Mouse (Mus musculus): Measurements from ENCODE around the gene Unc5cl. TPM values are rescaled to one million over a fixed set of nuclear protein-coding genes. Genes with fewer than 3 reads are reported as not detected.
A peak's percentile ranks its signal among the peaks of the same experiment; 100 is the strongest.

Unc5cl gene
- polyA plus RNA-seq, 1 experiment from 2014 or later, result 0.39 TPM

DNA sequence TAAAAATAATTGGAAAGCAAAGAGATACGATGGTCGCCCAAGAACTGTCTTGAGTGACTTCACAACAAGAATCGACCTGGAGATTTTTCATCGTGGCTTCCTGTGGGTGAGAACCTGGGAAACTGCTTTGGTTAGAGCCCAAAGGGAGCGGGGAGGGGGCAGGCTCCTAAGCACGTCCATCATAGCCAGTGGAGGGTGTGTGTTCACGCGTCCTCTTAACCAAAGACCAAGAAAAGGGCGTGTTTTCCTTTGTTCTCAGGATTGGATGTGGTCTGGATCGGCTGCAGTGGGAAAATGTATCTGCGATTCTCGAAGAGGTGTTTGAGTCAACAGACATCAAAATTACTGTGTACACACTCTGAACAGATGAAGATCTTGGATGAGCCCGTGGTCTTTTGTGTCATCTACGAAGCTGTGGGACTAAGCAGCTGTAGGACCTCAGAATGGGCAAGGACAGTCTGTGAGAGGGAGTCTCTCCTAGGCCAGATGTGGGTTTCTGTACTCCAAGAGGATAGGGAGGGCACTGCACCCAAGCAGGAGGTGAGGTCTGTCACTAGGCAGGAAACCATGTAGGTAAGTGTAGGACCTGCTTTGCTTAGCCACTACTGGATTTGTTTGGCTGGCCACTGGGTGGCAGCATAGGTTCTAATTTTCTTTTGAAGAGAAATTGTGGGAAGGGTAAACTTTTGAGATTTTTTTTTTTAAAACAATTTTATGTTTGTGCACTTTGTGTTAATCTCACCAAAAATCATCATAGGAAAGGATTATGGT lies 38.1 kb upstream of the Unc5cl start:
- Histone ChIP-seq H3K36me3 (ENCODE audit: control insufficient read depth, insufficient read depth, low read length) (no peaks in the 10 kb centered on the region), H3K9ac (ENCODE audit: low read depth, low read length) (no peak overlapping the region), H3K4me1 (ENCODE audit: control insufficient read depth, insufficient read depth, low read depth, low read length) (no peaks in the 10 kb centered on the region), H3K27me3 (replicated peaks; ENCODE audit: control insufficient read depth, insufficient read depth, low read length) (no peaks in the 10 kb centered on the region), H3K4me3 (ENCODE audit: low read length) (no peak overlapping the region), H3K4me2 (ENCODE audit: low read length) (no peak overlapping the region), H3K27ac (ENCODE audit: low read depth, low read length) (no peak overlapping the region), H3K9me3 (ENCODE audit: control insufficient read depth, low read length) (no peaks in the 10 kb centered on the region)
- 88% methylated on average over 14 of the region's 14 CpGs for WGBS
- ATAC-seq, result peak; percentile 72

DNA sequence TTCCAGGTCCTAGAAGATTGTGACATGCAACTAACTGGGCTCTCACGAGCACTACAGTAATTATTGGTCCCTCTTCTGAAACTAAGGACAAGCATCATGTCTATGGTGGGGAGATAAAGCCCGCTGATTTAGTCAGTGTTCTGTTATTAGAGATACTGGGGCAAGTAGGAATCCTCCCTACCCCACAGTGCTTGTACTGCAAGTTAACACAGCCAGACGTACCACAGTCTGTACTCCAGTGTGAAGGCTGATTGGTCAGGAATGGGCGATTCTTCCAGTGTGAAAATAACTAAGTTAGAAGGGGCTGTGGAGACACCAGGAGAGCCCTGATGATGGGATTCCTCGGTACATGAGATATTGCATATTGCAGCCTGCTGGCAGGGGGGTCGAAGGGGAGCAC lies 37.2 kb upstream of the Unc5cl start:
- no peak overlapping the region for H3K9ac ChIP-seq (ENCODE audit: low read depth, low read length)
- no peaks in the 10 kb centered on the region for H3K9me3 ChIP-seq (ENCODE audit: control insufficient read depth, low read length)
- ATAC-seq, result no peak
- no peak overlapping the region for H3K27ac ChIP-seq (ENCODE audit: low read depth, low read length)
- H3K36me3 ChIP-seq (ENCODE audit: control insufficient read depth, insufficient read depth, low read length), result no peaks in the 10 kb centered on the region
- no peaks in the 10 kb centered on the region for H3K4me1 ChIP-seq (ENCODE audit: control insufficient read depth, insufficient read depth, low read depth, low read length)
- WGBS, result 95% methylated on average over 6 of the region's 6 CpGs
- H3K4me3 ChIP-seq (ENCODE audit: low read length), result no peak overlapping the region
- H3K4me2 ChIP-seq (ENCODE audit: low read length), result no peak overlapping the region
- no peaks in the 10 kb centered on the region for H3K27me3 ChIP-seq (replicated peaks; ENCODE audit: control insufficient read depth, insufficient read depth, low read length)

DNA sequence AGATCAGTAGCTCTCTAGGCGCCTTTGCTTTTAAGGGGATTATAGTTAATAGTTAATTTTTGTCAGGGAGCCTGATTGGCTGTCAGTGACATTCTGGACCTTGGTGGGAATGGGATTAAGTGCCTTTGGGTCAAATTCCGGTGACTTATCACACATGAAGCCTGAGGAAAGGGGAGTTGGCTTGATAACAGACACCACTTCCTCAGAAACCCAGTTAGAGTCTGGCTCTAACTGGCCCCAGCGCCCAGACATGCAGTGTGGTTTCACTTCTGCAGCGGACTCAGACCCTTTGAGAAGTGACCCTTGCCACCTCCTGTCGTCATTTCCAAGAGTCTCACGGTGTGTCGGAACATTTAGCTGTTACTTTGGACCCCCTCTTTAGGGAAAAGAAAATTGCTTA lies 36.5 kb upstream of the Unc5cl start:
- Histone ChIP-seq H3K9ac (ENCODE audit: low read depth, low read length) (no peak overlapping the region), H3K4me3 (ENCODE audit: low read length) (no peak overlapping the region), H3K27ac (ENCODE audit: low read depth, low read length) (no peak overlapping the region), H3K4me2 (ENCODE audit: low read length) (no peak overlapping the region), H3K36me3 (ENCODE audit: control insufficient read depth, insufficient read depth, low read length) (no peaks in the 10 kb centered on the region), H3K4me1 (ENCODE audit: control insufficient read depth, insufficient read depth, low read depth, low read length) (no peaks in the 10 kb centered on the region), H3K27me3 (replicated peaks; ENCODE audit: control insufficient read depth, insufficient read depth, low read length) (no peaks in the 10 kb centered on the region), H3K9me3 (ENCODE audit: control insufficient read depth, low read length) (no peaks in the 10 kb centered on the region)
- 87% methylated on average over 7 of the region's 7 CpGs for WGBS
- no peak for ATAC-seq

DNA sequence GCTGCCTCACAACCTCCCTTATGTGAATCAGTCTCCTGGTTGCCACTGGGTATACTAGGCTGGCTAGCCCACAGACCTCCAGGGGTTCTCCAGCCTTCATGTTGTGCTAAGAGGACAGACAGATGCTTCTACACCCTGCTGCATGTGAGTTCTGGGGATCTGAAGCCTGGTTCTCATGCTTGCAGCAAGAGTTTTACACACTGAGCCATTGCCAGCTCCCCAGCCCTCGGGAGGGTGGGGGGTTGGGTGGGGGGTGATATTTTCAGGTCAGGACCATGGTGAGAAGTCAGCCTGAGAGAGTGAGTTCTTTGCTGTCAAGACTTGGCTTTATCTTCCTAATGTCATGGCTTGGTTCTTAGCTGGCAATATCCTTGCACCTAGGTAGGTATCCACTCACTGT lies 35.9 kb upstream of the Unc5cl start:
- Histone ChIP-seq H3K4me3 (ENCODE audit: low read length) (no peak overlapping the region), H3K27me3 (replicated peaks; ENCODE audit: control insufficient read depth, insufficient read depth, low read length) (no peaks in the 10 kb centered on the region), H3K4me2 (ENCODE audit: low read length) (no peak overlapping the region), H3K27ac (ENCODE audit: low read depth, low read length) (no peak overlapping the region), H3K36me3 (ENCODE audit: control insufficient read depth, insufficient read depth, low read length) (no peaks in the 10 kb centered on the region), H3K9me3 (ENCODE audit: control insufficient read depth, low read length) (no peaks in the 10 kb centered on the region), H3K4me1 (ENCODE audit: control insufficient read depth, insufficient read depth, low read depth, low read length) (no peaks in the 10 kb centered on the region), H3K9ac (ENCODE audit: low read depth, low read length) (no peak overlapping the region)
- no peak for ATAC-seq
- 100% methylated on average over 1 of the region's 1 CpGs for WGBS

DNA sequence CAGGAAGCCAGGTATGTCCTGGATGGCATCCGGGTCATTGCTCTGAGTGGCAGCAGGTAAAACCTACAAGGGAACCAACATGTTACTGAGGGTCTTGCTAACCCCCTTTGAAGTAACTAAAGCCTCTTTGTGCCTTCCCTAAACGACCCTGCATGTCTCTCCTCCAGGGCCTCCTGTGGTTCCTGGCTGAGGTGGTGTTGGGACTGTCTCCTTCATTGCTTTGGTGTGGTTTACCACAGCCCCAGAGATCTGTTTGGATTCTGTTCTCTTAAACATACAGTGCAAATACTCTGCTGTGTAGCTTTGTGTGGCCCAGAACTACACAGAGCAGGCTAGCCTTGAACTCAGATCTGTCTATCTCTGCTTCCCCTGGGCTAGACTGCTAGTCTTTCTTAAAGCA lies 35.1 kb upstream of the Unc5cl start:
- H3K27me3 ChIP-seq (replicated peaks; ENCODE audit: control insufficient read depth, insufficient read depth, low read length), result no peaks in the 10 kb centered on the region
- no peaks in the 10 kb centered on the region for H3K9me3 ChIP-seq (ENCODE audit: control insufficient read depth, low read length)
- WGBS, result 71% methylated on average over 2 of the region's 2 CpGs
- no peak overlapping the region for H3K4me2 ChIP-seq (ENCODE audit: low read length)
- no peak overlapping the region for H3K4me3 ChIP-seq (ENCODE audit: low read length)
- no peaks in the 10 kb centered on the region for H3K4me1 ChIP-seq (ENCODE audit: control insufficient read depth, insufficient read depth, low read depth, low read length)
- no peak overlapping the region for H3K9ac ChIP-seq (ENCODE audit: low read depth, low read length)
- no peak overlapping the region for H3K27ac ChIP-seq (ENCODE audit: low read depth, low read length)
- no peak for ATAC-seq
- no peaks in the 10 kb centered on the region for H3K36me3 ChIP-seq (ENCODE audit: control insufficient read depth, insufficient read depth, low read length)

DNA sequence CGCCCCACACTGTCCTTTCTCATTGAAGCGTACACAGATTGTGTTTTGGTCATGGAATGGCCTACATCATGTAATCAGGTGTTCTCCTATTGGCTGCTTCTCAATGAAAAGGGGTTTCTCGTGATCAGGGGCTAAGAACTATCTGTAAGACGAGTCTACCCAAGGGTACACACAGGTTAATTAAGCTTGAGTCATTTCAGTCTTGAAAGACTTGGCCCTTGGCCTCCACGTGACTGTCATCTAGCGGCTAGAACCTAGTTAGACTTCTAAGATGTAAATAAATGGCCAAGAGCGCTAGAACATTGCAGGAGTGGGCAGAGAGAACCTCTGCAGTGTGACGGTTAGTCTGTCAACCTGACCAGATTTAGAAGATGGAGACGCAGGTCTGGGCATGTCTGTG lies 30.5 kb upstream of the Unc5cl start:
- no peaks in the 10 kb centered on the region for H3K36me3 ChIP-seq (ENCODE audit: control insufficient read depth, insufficient read depth, low read length)
- no peak for ATAC-seq
- H3K4me2 ChIP-seq (ENCODE audit: low read length), result no peak overlapping the region
- no peaks in the 10 kb centered on the region for H3K27me3 ChIP-seq (replicated peaks; ENCODE audit: control insufficient read depth, insufficient read depth, low read length)
- 89% methylated on average over 9 of the region's 9 CpGs for WGBS
- no peak overlapping the region for H3K9ac ChIP-seq (ENCODE audit: low read depth, low read length)
- no peaks in the 10 kb centered on the region for H3K9me3 ChIP-seq (ENCODE audit: control insufficient read depth, low read length)
- H3K4me3 ChIP-seq (ENCODE audit: low read length), result no peak overlapping the region
- H3K27ac ChIP-seq (ENCODE audit: low read depth, low read length), result no peak overlapping the region
- H3K4me1 ChIP-seq (ENCODE audit: control insufficient read depth, insufficient read depth, low read depth, low read length), result no peaks in the 10 kb centered on the region; the same call in 1 of the 2 replicates

DNA sequence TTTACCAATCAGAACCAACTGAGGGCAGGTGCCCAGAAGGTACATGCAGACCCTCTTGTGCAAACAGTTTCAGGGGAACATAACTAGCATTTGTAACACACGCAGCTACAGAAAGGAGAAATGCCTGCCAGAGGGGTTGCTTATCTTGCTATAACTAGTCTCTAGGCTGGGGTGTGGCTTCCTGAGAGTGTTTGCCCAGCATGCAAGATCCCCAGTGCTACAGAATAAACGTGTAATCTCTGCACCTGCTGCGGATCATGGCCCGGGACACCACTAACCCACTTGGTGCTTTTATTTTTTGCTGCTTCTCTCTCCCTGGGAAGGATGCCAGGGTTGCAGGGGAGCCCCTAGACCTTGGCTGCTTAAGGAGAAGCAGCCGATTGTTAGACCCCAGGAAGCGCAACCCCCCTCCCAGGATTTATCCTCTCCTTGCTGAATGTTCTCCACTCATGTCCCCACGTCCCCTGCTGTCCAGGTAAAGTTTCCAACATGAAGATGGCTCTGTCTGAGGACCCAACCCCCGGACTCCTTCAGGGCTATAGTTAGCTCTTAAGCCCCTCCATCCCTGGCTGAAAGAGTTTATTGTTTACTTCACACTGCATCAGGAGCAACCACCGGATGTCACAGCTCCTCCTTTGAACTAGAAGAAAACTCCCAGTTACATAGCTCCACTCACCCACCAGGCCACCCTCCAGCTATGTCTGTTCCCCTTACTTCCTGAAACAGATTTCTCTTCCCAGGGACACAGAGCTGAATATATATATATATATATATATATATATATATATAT lies 28.7 kb upstream of the Unc5cl start:
- no peaks in the 10 kb centered on the region for H3K27me3 ChIP-seq (replicated peaks; ENCODE audit: control insufficient read depth, insufficient read depth, low read length)
- no peaks in the 10 kb centered on the region for H3K9me3 ChIP-seq (ENCODE audit: control insufficient read depth, low read length)
- H3K9ac ChIP-seq (ENCODE audit: low read depth, low read length), result no peak overlapping the region
- no peak for ATAC-seq
- 40% methylated on average over 9 of the region's 9 CpGs for WGBS
- no peaks in the 10 kb centered on the region for H3K36me3 ChIP-seq (ENCODE audit: control insufficient read depth, insufficient read depth, low read length)
- H3K4me2 ChIP-seq (ENCODE audit: low read length), result no peak overlapping the region
- no peak overlapping the region for H3K27ac ChIP-seq (ENCODE audit: low read depth, low read length)
- H3K4me1 ChIP-seq (ENCODE audit: control insufficient read depth, insufficient read depth, low read depth, low read length), result no peaks in the 10 kb centered on the region; the same call in 1 of the 2 replicates
- H3K4me3 ChIP-seq (ENCODE audit: low read length), result no peak overlapping the region

DNA sequence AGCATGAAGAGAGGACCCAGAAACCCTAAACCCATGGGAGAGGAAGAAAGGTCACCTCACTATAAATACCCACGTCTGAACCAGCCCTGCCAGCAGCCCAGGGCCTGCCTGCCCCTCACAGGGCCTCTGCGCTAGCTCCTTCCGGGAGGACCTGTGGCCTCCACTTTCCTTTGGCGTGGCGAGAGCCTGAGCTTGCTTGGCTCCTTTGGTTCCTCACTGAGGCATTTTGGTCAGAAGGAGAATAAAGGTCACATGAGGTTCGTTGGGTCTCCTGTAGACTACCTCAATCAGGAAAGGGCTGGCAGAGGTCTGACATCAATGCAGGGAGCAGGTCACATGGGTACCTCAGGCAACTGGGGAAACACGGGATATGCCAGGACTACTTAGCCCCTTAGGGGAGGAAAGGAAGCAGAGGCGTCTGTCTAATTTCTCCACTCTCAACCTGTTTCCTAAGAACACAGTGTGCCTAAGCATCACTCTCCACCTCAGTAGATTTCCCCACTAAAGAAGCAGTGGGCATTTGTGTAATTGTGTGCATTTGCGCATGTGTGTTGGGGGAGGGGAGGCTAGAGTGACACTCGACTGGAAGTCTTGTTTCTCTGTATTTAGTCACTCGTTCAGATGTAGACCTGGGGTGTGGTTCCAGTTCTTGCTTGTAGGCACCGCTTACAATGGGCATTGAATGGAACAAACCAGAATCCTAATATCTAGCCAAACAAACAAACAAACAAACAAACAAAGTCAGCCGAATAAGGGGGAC lies 27.5 kb upstream of the Unc5cl start:
- Histone ChIP-seq H3K9me3 (ENCODE audit: control insufficient read depth, low read length) (no peaks in the 10 kb centered on the region), H3K27ac (ENCODE audit: low read depth, low read length) (no peak overlapping the region), H3K4me1 (ENCODE audit: control insufficient read depth, insufficient read depth, low read depth, low read length) (no peaks in the 10 kb centered on the region; the same call in 1 of the 2 replicates), H3K9ac (ENCODE audit: low read depth, low read length) (no peak overlapping the region), H3K36me3 (ENCODE audit: control insufficient read depth, insufficient read depth, low read length) (no peaks in the 10 kb centered on the region), H3K4me3 (ENCODE audit: low read length) (no peak overlapping the region), H3K27me3 (replicated peaks; ENCODE audit: control insufficient read depth, insufficient read depth, low read length) (no peaks in the 10 kb centered on the region), H3K4me2 (ENCODE audit: low read length) (no peak overlapping the region)
- 70% methylated on average over 13 of the region's 13 CpGs for WGBS
- 0 out of 2 replicates have a peak, but pooled peaks have one; percentile 24 for ATAC-seq
